Mouse (Mus musculus) lung, postnatal 25 days (tissue): ENCODE data around the gene Pdzd2.
"Not testable (repeated sequence)": the region's sequence is repeated elsewhere in the genome, so short reads cannot be mapped to it uniquely, and the experiment has no call there.

ENCODE experiments used
- DNase-seq: peaks from one replicate; pipeline ENCODE4 v3.0.0; 2022; ENCODE audit warnings: low spot score

Pdzd2 gene

DNA sequence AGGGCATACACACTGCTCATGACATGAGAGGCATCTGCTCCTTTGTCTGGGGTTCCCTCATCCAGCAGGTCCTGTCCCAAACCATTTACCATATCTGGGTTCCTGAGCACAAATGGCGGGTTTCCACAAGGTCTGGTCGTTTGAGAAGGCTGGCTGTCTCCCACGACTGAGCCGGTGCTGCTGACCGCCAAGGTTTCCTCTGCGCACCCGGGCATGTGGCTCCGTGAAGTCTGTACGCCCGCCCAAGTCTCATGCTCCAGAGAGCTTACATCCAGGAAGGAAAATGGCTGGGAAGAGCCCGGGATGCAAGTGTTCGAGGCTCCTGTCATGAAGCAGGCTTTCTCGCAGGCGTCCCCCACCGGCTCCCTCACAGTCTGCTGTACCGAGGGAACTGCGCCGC is 364.8 kb downstream of the Pdzd2 start:
- DNase-seq: no peak

DNA sequence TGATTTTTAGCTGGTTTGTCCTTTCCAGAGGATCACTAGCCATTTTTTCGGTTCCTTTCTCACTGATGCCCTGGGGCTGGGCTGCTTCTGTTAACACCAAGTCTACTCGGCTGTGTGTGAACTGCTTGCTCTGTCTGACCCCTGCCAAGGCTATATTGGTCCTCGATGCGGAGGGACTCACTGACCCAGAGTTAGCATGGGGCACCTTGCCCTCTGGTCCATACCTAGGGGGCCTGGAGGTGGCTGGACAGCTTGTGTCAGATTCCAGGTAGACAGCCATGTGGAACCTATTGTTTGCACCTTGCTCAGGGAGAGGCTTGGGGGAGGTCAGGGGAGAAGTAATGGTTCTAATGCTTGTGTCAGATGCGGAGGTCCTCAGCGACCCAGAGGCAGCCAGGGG is 365.8 kb downstream of the Pdzd2 start:
- no peak for DNase-seq

DNA sequence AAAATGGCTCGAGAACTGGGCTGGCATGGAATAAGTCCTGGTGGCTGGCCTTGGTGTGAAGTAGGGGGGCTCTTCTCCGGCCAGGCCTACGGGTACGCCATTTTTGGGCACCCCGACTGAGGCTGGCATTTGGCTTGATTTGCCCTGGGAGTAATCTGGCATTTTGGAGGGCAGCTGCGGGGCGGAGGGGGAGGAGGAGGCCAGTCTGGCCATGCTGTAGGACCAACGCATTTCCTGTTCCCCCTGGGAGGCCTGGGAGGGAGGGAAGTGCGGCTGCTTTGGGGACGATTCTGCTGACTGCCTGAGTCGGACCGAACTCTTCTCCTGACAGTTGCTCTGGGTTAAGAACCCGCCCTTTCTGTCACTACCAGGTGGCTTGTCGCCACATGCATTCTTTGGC is 366.2 kb downstream of the Pdzd2 start:
- no peak for DNase-seq

DNA sequence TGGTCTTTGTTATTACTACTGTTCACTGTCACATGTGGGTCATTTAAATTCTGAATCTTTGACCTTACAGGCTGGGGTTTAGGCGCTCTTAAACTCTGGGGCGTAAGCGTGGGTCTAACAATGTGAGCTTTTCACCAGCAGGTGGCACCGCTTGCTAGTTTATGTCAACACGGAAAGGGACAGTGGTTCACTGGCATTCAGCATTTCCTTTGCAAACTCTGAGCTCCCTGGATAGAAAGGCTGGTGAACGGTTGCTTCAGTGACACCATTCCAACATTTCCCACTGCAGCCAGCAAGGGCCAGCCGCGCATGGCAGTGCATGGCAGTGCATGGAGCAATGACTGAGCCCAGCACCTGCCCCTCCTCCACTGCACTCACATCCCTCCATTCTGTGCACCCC is 368.5 kb downstream of the Pdzd2 start:
- peak; percentile 73 for DNase-seq

DNA sequence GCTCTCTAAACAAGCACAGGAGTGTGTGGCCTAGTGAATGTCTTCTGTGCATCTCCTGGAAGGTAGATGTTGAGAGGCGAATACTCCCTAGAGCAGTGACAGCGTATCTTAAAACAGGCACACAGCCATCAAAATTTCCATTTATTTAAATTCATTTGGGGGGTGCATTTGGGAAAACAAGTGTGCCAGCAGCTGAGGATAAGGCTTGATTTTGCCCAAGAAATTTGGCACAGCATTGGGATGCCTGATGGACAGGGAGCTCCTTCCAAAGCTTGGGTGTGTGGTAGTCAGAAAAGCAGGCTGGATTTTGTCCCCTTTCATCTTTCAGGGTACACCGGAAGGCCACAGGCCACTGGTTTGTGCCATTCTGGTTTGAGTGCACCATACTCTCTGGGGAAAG is 369.6 kb downstream of the Pdzd2 start:
- no peak for DNase-seq

DNA sequence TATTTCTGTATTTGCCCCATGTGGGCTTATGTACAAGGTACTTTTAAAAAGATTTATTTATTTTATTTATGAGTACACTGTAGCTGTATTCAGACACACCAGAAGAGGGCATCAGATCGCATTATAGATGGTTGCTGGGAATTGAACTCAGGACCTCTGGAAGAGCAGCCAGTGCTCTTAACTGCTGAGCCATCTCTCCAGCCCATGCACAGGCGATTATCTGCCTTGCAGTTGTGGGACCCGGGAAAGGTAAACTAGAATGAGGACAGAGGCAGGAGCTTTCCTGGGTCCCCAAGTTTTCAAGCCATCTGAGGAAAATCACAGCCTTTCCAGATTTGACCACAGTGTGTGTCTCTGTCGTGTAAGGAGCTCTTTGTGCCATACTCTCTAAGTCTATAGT is 370.9 kb downstream of the Pdzd2 start:
- DNase-seq: no peak

DNA sequence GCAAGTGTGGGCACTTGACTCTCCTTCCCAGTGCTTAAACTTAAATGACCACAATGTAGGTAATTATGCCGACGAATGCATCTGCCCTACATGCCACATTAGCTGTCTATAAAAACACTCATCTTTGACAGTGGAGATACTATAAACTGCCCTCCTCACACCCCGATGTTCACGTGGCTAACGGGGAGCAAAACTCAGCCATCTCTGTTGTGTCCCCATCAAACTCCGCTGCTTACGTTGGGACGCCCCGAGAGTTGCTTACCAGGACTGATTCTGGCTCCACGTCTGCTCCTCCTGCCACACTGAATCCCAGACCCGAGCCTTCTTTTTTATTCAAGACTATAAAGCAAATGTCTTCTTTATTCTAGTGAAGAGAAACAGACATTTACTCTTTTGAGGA is 371.4 kb downstream of the Pdzd2 start:
- no peak for DNase-seq

DNA sequence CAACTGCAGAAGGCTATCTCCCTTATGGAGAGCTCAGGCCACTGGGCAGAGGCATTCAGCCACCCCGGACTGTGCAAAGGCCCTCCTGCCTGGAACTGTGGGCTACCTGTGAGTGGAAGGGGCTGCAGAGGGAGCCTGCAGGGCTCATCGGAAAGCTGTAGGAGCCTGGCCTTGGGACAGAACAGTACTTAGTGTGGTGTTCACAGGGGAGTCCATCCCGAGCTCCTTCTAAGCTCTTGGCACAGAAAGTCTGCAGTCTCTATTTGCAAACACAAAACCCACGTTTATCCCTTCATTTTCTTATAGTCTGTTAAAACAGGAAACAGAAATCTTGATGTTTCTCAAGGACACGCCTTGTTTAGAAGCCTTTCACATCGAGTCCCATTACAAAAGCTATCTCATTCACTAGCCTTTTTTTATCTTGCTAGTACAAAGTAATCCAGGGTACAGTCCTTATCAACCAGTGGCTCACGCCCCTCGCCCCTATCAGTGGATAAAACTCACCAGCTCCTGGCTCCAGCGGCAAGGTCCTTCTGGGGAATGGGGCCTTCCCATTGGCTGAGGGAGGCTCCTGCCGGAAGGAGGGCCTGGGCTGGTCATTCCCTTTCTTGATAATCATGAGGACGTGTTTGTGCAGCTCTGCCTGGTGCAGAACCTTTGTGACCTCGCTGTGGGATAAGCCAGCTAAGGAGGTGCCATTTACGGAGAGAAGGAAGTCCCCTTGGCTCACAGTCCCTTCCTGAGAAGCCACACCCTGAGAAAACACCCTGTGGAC is 372.2 kb downstream of the Pdzd2 start:
- DNase-seq: peak; percentile 37

DNA sequence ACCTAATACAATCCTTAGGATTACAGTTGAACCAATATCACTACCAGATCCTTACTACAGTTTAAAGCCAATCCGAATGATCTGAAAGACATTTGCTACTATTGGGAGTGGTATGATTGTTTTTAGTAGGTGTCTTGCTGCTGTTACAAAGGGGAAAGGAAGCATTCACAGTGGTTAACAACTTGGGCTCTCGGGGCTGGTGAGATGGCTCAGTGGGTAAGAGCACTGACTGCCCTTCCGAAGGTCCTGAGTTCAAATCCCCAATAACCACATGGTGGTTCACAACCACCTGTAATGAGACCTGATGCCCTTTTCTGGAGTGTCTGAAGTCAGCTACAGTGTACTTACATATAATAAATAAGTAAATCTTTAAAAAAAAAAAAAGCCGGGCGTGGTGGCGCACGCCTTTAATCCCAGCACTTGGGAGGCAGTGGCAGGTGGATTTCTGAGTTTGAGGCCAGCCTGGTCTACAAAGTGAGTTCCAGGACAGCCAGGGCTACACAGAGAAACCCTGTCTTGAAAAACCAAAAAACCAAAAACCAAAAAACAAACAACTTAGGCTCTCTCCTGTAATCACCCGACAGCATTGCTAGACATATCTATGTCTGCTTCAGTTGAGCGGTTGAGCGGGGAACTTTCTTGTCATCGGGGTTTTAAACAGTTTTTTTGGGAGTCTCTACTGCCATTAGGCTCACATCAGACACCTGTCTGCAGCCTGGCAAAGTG is 373.0 kb downstream of the Pdzd2 start:
- not testable (repeated sequence) for DNase-seq

DNA sequence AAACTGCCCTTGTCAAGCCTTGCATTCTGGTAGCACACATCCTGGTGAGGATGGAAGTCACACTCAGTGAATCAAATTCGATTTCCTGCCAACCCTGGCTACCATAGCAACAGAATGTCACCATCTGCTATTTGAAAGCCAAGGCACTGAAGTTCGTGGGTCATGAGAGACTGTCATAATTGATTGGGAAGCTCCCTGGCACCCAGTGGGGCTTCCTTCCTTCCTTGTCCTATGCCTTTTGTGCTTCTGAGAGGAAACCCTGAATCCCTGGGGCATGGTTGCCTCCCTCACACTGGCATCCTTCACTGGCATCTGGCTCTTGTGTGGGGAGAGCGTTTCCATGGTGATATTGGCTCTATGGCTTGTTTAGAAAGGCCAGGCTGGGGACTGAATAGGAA is 373.7 kb downstream of the Pdzd2 start:
- DNase-seq: no peak

DNA sequence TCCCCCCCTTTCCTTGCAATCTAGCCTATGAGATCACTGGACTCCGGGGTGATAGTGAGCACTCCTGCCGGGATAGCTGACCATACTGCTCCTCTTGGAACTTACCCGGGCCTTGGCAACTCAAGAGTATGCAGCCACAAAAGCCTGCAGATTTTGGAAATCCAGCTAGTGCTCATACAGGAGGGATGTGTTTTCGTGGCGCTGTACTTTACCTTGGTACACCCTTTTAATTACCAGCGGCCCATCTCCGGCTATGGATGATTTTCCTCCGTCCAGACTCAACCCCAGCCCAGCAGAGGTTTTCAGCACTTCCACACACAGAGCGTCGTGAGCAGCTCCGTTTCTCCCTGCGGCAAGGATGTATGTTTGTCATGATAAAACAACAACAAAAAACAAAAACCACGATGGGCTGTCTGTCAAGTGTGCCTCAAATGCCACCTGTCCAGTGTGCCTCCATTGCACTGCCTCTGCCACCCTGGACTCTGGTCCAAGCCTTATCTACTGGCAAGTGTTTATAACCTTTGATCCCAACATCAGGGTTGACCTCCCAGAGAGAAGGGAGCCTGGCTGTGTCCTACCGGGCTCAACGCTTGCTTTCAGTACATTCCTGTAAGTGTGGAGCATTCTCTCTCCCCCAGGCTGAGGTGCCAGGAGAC is 374.2 kb downstream of the Pdzd2 start:
- DNase-seq: no peak

DNA sequence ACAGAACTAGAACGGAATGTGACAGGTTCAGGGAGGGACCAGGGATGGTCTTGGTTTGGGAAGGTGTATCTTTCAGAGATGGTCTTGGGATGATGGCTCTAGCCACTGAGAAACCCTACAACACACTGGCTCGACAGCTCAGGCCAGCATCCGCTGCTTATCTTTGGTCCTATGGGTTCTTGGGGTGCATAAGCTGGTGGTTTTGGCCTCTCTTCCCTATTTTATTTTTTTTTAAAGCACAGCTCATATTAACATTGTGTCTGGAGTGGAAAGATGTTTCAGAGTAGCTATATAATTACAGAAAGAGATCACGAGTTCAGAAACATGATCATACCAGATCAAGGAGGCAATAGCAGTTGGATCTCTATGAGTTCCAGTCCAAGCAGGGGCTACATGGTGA is 375.6 kb downstream of the Pdzd2 start:
- DNase-seq: no peak

DNA sequence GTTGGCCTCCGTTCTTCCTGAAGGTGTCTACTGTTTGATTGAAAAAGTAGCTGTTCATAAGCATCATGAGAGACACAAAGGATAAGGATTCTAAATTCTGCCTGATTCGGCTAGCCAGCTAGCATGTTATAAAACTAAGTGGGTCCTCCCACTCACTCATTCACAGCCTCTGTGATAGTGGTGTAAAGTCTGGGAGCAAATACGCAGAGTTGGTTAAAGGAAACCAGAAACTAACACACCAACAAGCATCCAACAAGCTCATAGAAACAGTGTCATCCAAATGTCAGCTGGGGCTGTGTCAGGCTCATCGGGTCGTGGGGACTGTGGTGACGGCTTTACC is 377.1 kb downstream of the Pdzd2 start:
- DNase-seq: no peak

DNA sequence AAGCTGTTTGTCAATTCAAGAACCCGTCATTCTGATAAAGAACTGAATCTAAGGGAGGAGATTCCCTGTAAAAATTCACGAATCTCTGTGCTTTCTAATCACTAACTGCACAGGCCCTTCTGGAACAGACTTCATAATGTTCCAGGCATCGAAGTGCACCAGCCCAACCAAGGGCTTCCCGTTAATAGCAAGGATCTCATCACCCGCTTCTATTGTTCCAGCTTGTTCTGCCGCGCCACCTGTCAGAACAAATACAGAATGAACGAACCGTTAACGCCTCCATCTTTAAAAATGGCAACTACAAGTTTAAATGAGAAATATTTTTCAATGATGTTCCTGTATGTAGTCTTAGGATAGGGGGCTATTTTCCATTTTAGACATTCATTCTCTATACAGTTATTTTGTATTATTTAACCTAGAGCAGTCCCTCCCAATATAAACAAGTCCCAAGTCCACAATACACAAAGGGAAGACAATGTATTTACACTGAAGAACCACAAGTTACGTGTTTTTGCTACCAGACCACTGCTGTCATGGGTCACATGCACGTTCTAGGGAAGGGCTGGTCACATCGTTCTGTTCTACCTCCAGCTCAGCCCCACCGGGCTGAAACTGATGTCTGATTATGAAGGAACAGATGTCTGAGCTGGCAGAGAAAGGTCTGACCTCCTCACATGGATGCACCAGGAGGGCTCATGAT is 377.6 kb downstream of the Pdzd2 start:
- DNase-seq: no peak

DNA sequence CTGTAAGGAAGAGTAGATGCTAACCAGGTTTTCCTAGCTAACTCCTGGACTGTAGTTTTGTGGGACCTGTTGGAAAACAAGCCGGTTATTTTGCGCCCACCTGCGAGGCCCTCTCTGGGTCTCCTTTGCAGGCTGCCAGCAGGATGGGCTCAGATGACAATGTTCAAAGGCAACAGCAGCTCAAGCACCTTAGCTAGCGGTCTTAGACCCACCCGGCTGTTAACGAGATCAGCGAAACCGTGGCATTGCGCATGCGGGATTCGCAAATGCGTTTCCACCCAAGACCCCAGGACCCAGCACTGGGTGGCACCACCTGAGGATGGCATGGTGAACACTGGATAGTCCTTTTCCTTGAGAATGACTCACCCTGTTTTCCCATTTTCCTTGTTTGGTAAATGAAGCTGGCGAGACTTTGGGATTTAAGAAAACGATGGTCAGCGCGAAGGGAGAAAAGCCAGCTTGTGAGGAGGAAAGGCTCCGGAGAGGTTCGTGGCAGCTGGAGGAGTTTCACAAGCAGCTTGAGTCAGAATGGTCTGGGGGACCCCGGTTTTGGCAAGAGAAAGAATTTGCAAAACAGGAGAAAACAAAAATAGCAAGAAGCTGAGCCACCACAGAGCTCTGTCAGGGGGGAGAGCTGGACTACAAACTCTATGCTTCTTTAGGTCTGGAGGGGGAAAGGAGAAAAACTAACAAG is 379.1 kb downstream of the Pdzd2 start:
- DNase-seq: no peak

DNA sequence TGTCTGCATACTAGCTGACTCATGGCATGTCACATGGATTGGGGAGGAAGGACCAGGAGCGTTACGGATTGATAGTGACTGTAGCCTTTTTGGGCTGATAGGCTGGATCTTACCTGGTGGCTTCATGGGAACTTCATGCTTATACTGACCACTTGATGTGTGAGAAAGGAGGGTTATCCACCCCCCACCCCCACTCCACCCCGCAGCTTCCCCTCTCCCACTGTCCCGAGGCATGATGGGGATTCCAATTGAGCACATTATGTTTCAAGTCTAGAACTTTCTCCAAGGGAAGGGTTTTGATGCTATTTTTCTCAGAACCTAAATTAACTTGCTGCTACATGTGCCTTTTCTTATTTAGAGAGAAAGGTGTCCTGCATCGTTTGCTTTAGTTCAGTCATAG is 381.3 kb downstream of the Pdzd2 start:
- DNase-seq: no peak

DNA sequence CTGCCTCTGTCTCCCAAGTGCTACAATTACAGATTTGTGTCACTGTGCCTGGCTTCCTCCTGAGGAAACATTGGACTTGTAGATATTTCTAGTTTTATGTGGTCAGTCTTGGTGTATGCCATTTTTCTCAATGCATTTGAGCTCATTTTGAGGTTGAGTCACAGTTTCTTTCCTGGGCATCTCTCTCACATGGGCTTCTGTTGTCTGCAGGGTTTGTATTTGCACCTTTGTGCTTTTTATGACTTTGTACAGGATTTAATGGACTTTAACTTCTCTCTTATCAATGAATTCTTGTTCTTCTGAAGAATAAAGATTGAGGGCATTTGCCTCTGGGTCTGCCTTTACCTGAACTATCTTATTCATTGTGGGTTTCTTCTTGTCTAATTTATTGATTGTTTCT is 382.3 kb downstream of the Pdzd2 start:
- no peak for DNase-seq

DNA sequence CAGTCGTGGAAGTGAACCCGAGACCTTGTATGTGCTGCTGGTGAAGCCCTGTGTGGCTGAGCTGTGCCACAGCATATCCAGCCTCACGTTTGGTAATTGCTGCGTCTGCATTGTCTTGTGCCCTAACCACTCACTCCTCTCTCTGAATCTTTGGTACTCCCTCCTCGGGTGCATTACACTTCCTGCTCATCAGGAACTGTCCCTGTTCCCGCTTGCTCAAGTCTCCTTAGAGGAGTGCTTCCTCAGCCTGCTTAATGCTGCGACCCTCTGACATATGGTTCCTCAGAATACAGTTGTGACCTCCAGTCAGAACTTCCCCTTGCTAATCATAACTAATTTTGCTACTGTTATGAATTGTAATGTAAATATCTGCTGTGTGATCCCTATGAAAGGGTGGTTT is 383.8 kb downstream of the Pdzd2 start:
- no peak for DNase-seq

DNA sequence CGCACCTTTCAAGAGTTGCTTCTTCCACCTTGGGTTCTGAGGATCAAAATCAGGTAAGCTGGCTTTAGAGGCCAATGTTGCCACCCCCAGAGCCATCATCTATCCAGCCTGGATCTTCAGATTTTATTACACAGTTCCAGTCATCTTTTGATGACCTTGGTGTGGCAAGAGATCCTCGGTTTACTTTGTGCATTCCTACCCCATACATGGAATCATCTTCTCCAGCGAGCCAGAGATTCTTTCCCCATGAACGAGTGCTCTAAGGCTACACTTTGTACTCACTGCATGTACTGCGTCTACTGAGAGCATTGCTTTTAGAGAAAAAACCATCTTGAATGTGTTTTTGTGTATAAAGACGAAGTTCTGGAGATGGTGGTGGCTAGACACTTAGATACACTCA is 384.5 kb downstream of the Pdzd2 start:
- peak; percentile 39 for DNase-seq

DNA sequence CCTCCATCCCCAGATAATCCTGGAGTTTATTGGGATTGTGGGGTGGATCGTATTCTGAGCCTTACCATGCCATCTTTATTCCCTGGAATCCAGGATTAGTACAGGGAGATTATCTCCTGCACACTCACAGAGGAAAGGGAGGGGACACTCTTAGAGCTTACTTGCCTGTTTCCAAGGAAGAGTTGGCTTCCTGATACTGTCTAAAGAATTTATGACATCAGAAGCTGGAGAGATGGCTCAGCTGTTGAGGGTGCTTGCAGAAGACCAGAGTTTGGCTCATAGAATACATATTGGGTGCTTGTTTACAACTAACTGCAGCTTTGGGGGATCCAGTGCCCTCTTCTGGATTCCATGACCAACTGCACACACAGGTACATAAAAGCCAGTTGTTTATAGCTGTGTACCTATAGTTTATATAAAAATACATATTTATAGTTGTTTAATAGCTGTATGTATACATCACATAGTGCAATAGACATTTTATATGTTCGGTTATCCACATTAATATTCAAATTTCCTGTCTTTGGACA is 385.4 kb downstream of the Pdzd2 start:
- peak; percentile 41 for DNase-seq

DNA sequence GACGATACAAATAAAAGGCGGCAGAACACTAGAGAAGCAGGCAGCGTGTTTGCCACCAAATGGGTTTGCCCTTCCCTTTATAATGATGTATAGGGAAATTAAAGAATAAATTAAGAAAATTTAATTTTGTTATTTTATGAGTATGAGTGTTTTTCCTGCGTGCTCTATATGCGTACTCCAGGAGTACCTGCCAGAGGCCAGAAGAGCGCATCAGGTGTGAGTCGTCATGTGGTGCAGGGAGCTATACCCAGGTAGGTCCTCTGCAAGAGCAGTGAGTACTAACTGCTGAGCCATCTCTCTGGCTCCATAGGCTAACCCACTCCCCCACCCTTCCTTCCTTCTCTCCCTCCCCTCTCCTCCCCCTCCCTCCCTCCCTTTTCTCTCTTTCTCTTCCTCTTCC is 388.3 kb downstream of the Pdzd2 start:
- DNase-seq: no peak

DNA sequence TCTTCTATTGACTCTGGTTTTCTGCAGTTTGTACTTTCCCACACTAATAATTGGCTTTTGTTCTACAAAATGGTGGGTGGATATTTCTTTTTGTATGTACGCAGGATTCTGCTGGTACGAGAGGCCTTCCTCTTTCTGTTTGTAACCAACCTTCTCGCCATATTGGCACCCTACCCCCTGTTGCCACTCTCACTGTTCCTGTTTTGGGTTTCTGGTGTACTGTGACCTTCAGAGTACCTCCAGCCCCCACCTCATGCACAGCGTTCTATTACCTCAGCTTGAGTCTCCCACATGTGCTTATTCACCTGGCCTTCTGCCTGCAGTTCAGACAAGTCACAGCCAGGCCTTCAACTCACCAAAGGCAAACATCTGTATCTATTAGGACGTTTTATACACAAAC is 389.9 kb downstream of the Pdzd2 start:
- DNase-seq: no peak
